Mouse (Mus musculus) splenic B cell, adult 2 months (primary cell): ENCODE data around the gene Gypa.

Experiments used
- DNase-seq: peaks from one replicate; pipeline ENCODE4 v3.0.0-alpha.2; 2011; ENCODE audit warnings: low read depth, low spot score
- H3K27me3 ChIP-seq: 2 replicates; pipeline ENCODE4 v1.6.1; 2012; ENCODE audit warnings: mild to moderate bottlenecking, low read length, moderate library complexity, mixed read lengths; ENCODE audit not compliant: control insufficient read depth, poor library complexity, insufficient read depth, severe bottlenecking
- H3K36me3 ChIP-seq: 2 replicates; pipeline ENCODE4 v1.6.1; 2012; ENCODE audit warnings: mild to moderate bottlenecking, low read length, moderate library complexity, mixed read lengths; ENCODE audit not compliant: control insufficient read depth, poor library complexity, insufficient read depth, severe bottlenecking

Gene Gypa

DNA sequence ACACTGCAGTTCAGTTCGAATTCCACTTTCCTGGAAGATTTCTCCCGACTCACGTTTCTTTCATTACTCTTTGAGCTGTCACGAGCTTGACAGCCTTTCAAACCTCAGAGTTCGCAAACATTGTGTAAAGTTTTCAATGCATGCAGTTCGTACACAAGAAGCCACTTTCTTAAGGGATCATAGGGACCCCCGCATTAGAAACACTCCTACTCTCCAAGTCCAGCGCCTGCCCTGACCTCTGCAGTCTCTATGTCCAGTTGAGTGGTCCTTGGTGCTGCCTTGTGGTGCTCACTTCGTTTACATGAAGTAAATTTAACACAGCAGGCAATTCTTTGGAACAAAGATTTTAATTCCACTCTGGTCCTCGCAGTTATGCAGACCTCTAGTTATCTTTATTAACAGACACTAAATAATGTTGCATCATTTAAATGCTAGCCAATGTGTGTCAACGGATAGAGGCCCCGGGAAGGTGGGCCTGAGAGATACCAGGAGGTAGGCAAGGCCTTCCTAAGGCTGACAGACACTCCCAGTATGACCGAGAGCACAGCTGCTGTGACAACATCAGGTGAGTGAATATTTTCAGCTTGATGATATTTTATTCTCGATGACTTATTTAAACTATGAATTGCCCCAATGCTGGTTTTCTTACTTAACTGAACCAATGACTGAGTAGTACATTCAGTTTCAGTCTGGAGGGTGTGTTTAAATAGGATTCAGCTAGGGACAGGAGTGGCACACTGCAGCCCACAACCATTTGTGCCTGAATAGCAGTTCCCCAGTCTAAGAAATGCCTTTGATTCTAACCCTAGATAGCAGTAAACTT, at the start of gene Gypa:
TSS of gene Gypa (plus strand) at position 259 of the 823 bp plus-strand sequence.
- Histone ChIP-seq H3K36me3 (no peaks in the 10 kb centered on the region), H3K27me3 (no peaks in the 10 kb centered on the region)
- DNase-seq = no peak

GRCm38 (mm10) chr8:80444534-80445072, 49.0 kb upstream of the Gypa start:
- Histone ChIP-seq H3K27me3 (no peaks in the 10 kb centered on the region), H3K36me3 (no peaks in the 10 kb centered on the region)
- no peak for DNase-seq

GRCm38 (mm10) chr8:80447217-80447616, 46.4 kb upstream of the Gypa start:
- Histone ChIP-seq H3K27me3 (no peaks in the 10 kb centered on the region), H3K36me3 (no peaks in the 10 kb centered on the region)
- no peak for DNase-seq

DNA sequence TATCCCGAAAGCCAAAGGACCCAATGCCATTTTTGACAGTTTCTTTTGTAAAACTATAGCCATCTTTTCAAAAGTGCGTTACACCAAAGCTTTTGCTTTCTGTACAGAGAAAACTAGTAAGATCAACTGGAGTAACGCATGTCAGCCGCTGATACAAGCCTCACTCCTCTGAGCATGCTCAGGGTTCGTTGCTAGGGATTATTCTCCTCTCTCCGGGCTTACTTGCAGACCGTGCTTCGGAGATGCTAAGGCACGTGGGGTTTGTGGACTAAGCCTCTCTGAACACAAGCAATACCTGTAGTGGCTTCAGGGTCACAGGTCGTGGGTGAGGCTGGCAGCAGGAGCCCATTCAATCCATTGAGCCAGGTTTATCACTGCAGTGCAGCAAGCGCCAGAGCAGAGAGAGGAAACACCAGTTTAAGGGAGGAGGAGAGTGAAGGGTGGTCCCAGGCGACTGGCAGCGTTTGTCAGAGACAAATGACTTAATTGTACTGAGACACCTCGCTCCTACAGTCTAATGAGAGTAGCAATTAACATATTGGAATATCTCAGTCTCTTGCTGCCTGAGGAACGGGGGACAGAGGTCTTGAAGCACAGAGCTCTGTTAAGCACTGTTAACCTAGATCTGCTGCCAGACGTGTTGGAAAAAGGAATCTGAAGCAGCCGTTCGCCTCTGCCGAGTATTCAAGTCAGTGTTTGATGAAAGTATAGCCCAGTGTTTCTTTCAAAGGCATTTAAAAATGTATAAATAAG, 41.5 kb upstream of the Gypa start:
- DNase-seq = no peak
- H3K27me3 ChIP-seq = no peaks in the 10 kb centered on the region
- H3K36me3 ChIP-seq = no peaks in the 10 kb centered on the region

DNA sequence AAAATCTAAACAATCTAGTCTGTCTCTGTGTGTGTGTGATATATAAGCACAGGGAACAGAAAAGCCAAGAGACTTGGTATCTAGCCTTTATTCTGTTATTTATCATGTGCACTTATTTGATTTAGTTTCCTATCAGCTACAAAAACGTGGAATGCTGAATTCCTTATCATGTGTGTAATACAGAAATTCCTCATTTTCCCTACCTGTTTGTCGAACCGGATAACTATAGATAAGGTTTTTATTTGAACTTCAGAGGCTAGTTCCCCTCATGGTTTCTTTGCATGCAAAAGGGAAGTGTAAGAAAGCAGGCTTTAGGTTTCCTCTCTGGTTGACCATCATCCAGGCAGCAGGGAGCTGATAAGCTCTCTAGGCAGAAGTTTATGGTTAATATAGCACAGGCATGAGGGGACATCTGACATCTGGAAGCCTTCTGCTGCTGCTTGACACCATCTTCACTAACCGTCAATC, 30.1 kb upstream of the Gypa start:
- DNase-seq = no peak
- H3K27me3 ChIP-seq = no peaks in the 10 kb centered on the region
- no peaks in the 10 kb centered on the region for H3K36me3 ChIP-seq

GRCm38 (mm10) chr8:80474971-80475370, 18.6 kb upstream of the Gypa start:
- Histone ChIP-seq H3K36me3 (no peaks in the 10 kb centered on the region), H3K27me3 (no peaks in the 10 kb centered on the region)
- peak; percentile 18 for DNase-seq

DNA sequence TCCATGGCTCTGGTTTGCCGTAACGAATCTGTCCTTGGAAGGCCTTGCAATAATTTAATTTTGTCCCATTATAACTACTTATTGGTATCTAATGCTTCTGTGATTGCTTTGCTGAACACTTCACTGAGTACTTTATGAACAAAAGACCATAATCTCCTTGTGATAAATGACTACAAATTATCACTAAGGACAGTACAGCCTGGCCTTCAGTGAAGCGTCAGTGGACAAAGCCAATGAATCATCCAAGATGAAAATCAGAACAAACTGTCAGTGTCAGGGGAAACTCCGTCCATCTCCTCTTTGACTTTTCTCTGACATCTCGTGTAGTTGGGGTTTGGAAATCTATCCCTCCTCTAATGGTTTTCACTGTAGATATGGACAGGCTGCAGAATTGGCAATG, 15.4 kb upstream of the Gypa start:
- H3K36me3 ChIP-seq = no peaks in the 10 kb centered on the region
- no peaks in the 10 kb centered on the region for H3K27me3 ChIP-seq
- no peak for DNase-seq

- no peaks in the 10 kb centered on the region for H3K36me3 ChIP-seq
- no peak for DNase-seq
- H3K27me3 ChIP-seq = no peaks in the 10 kb centered on the region
These were observed 14.5 kb upstream of the Gypa start for GRCm38 (mm10) chr8:80479129-80479528.

- DNase-seq = no peak
- Histone ChIP-seq H3K36me3 (no peaks in the 10 kb centered on the region), H3K27me3 (no peaks in the 10 kb centered on the region)
These were observed 11.4 kb upstream of the Gypa start for GRCm38 (mm10) chr8:80482173-80482572.

GRCm38 (mm10) chr8:80482822-80483774, 10.5 kb upstream of the Gypa start:
- H3K36me3 ChIP-seq = no peaks in the 10 kb centered on the region
- H3K27me3 ChIP-seq = no peaks in the 10 kb centered on the region
- peak; percentile 52 for DNase-seq

GRCm38 (mm10) chr8:80491562-80491961, 2.0 kb upstream of the Gypa start:
- Histone ChIP-seq H3K36me3 (no peaks in the 10 kb centered on the region), H3K27me3 (no peaks in the 10 kb centered on the region)
- no peak for DNase-seq

DNA sequence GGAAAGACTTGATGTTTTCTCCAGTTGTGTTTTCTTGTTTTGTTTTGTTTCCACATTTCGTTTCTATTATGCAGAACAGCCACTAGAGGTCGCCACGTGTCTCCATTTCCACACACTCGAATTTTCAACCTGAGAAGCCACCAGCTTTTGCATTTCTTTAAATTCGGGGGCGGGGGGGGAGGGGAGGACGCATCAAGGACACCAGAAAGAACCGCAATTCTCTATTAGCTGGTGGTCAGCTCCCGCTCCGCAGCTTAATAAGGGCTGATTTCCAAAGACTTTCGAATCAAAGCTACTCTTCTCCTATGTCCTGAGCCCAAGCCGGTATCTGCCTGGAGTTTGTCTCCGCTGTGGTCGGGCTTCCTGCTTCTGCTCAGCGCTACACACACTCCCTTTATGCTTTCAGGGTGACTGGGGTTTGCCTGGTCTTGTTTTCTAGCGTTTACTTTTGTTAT, 567 bp upstream of the Gypa start:
- peak; percentile 75 for DNase-seq
- no peaks in the 10 kb centered on the region for H3K27me3 ChIP-seq

GRCm38 (mm10) chr8:80494346-80494660, 722 bp downstream of the Gypa start:
- no peaks in the 10 kb centered on the region for H3K36me3 ChIP-seq
- no peaks in the 10 kb centered on the region for H3K27me3 ChIP-seq
- no peak for DNase-seq

More for the DNA sequence above, 567 bp upstream of the Gypa start:
- H3K36me3 ChIP-seq = no peaks in the 10 kb centered on the region

GRCm38 (mm10) chr8:80494819-80495218, 1.2 kb downstream of the Gypa start:
- no peak for DNase-seq
- H3K36me3 ChIP-seq = no peaks in the 10 kb centered on the region

More at GRCm38 (mm10) chr8:80494819-80495218, 1.2 kb downstream of the Gypa start:
- no peaks in the 10 kb centered on the region for H3K27me3 ChIP-seq
